Mouse (Mus musculus): ENCODE measurements at regions not wholly inside any gene's neighbourhood (a gene's known extent, or its start where the extent isn't known, plus 50 kb on each side); places are given as distances from the start of the nearest gene placed in this dataset.
A peak's percentile ranks its signal among the peaks of the same experiment; 100 is the strongest.
"Not testable (repeated sequence)": the region's sequence is repeated elsewhere in the genome, so short reads cannot be mapped to it uniquely, and the experiment has no call there.

DNA sequence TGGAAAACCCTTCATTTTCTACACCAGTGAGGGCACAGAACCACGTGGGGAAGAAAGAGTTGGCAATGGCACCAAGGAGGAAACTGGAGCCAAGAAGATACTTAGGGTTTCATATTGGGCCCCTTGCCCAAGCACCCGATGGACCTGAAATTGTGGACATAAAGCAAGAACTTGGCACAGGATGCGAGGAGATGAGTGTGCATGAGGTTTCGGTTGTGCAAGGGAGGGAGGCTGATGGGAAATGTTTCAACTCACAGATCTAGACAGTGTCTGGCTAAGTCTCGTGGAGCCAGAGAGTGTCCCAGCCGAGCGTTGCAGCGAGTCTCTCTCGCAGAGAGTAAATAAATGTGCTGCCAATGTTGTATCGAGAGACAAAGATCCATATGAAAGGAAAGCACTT is 323.4 kb upstream of the Maf start:
- DNase-seq: no peak

DNA sequence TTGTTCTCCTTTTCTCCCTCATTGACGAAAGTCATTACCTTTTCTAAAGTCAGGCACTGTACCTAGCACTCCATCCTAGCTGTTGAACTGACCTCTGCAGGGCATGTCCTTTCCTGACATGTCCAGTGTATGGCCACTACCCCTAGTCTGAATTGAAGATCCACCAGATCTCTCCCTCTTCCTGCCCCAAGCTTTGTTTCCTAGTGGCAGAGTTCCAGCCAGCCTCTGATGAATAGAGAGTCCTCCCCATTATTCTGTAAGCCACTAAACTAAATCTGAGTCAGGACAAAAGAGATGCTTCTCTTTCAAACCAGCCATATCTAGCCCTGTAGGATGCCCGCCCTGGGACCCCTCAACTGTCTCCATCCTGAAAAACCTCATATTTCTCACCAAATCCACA is 317.7 kb upstream of the Maf start:
- DNase-seq: no peak

DNA sequence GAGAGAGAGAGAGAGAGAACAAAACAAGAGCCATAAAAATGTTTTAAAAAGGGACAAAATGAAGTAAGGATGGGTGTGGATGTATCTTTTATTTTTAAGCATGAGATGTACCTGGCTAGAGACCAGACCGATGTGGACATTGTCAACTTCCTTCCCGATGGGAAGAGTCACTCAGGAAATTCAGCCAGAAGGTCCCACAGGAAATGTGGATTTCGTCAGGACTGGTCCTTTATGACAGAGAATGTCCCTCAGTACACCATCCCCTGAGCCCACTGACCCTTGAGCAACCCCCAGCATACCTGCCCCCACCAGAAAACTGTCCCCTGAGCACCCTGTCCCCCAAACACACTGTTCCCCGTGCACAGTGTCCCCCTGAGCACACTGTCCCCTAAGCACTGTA is 317.2 kb upstream of the Maf start:
- no peak for DNase-seq

DNA sequence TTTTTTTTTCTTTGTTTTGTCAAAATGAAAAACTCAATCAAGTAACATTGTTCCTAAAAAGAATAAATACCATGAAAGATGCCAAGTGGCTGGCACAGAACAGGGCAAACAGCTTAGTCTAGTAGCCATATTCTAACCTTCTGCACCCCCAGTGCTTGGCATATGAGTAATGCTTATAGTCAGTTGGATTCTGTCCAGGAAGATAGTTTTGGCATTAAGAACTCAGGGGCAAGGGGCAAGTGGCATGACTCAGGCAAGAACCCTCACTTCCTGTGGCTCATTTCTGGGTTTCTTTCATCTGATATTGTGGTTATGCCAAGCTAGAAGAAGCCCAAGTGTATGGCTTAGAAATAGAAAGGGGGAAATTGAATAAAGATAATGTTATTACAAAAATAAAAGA is 314.1 kb upstream of the Maf start:
- DNase-seq: peak; percentile 31

DNA sequence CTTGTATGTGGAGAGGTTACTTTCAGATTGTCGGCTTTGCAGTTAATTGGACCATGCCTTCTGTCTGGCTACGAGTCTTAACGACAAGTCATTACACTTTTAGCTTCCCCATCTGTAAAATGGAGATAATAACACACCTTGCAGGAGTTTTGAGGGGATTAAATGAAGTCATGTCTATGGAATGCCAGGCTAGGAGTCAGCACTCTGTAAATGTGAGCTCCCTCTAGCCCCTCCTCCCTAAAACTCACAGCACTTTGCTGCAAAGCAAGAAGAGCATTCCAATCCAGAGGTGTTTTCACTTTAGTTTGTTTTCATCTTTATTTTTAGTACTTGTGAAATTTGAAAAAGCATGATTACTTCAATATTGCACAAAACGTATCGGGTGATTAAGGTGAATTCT is 287.7 kb upstream of the Maf start:
- no peak for DNase-seq

DNA sequence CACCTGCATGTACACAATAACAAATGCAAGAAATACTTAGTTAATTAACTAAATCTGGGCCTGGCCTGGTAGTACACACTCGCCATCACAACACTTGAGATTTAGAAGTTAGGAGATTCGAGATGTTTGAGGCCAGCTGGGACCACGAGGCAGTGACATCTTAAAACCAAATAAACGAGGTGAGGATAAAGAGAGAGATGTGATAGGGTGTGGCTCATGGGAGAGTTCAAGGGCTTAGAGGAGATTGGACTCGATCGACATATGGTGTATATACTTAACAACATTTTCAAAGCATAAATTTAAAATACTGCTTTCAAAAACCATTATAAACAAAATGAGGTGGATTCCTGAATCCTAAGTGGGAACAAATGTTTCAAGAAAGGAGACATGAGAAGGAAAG is 284.4 kb upstream of the Maf start:
- DNase-seq: no peak

DNA sequence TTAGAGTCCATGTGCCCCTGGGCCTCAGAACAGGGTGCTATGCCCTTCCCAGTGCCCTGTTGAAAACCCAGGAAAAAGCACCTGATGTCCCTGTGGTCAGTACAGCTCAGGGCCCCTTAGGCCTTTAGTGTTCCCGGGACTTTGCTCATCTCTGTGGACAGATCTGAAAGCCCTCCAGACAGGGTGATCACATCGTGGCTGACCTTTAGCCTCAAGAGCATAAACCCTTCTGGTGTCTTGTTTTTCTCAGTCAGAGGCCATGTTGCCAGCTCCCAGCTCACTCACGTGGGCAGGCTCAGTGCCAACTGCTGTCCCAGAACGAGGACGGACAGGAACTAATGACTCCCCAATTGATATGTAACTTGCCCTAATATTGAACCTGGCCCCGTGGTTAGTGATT is 275.8 kb upstream of the Maf start:
- DNase-seq: peak; percentile 68

DNA sequence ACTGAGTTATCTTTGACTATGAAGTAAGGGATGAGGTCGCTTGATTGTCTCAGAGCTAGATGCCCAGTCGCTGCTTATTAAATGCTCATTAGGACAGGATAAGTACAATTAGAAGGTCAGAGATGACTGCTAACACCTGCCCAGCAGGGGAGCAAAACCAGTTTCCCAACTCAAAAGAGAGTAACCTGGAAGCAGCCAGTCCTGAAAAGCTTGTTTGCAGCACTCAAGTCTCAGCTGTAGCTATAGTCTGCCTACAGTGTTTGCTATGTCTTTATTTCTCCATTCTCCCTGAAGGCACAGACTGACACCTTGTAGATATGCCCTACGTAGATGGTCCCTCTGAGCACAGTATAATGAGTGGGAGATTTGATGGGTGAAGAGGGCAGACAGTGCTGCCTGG is 274.7 kb upstream of the Maf start:
- DNase-seq: no peak

DNA sequence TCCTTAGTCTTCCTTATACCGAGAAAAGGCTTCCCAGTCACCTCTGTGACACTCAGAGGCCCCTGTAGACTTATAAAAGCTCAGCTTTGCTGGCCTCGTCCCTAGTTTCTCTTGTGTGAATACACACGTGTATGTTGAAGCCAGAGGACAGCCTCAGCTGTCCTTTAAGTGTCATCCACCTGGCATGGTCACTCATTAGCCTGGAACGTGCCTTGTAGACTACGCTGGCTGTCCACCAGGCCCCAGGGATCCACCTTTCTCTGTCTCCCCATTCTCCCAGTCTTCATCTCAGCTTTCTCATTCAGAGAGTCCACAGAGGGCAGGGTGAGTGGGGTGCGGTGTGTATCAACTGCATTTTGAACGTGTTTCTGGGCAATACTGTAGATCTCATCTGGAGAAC is 273.8 kb upstream of the Maf start:
- DNase-seq: no peak

DNA sequence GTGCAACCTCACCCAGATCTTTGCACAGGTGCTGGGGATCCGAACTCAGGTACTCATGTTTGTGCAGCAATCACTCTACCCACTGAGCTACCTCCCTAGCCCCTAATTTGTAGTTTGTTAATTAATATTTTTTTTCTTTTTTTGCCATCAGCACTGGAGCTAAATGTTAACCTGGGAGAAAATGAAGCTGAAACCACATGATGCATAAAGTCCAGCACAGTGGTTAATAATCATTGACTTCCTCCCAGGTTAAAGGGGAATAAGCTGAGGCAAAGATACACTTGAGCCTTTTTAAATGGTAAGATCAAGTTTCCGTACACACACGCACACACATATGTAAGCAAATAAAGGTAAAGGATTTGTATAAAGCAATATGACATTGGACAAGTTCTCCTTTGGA is 273.0 kb upstream of the Maf start:
- DNase-seq: no peak

DNA sequence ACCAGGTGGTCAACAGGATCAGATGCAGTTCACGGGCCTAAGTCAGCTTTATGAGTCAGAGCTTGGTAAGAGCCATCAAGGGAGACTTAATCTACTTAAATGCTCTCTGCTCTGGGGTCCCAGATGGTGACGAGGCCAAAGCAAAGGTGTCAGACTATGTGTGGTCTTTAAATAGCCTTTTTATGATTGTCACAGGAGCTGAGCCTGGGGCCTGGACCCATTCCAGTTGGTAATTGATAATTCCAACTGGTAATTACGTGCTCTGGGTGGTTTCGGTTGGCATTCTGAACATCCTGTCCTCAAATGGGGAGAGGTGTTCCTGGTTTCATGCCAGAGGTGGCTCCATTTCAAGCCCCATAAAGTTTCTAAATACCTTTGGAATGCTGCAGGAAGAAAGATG is 269.6 kb upstream of the Maf start:
- no peak for DNase-seq

DNA sequence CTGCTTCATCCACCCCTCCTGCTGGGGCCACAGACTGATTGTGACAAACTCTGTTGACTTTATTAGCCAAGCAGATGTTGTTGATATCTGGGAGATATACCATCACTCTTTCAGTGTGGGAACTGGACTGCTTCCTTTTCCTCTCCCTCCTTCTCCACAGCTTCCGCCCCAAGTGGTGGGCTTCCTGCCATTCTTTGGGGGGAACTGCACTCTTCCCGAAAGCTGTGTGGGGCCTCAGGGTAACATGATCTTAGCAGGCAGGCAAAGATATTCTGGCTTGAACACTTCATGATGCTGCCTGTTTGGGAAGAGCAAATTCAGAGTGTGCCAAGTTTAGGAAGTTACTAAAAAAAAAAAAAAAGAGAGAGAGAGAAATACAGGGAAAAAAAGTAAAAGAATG is 267.1 kb upstream of the Maf start:
- no peak for DNase-seq

DNA sequence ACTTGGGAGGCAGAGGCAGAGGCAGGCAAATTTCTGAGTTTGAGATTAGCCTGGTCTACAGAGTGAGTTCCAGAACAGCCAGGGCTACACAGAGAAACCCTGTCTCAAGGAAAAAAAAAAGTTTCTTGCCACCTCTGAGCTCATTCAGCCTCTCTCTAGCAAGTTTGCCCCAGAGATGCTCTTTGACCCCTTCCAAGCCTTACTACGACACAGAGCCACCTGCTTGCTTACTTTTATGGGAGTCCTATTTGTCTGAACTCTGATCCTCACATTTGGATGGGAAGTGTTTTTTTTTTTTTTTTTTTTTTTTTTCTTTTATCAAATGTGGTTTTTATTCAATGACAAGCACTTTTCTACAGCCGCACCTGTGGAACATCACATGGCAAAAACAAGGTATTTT is 263.8 kb upstream of the Maf start:
- not testable (repeated sequence) for DNase-seq

DNA sequence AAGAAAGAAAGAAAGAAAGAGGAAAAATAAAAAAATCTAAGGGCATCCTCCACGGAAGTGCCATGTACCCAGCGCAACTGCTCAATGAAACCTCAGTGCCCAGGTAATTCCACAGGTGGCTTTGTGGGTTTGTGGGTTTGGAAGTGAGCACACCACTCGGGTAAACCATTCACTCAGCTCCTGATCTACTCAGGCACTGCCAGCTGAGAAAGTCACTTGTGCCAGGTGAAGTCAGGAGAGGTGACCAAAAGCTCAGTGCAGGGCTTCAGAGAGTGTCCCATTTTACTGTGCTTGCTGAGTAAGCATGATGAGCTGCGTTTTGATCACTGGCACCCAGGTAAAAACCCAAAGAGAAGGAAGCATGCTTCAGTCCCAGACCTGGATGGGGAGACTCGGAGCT is 260.5 kb upstream of the Maf start:
- no peak for DNase-seq

DNA sequence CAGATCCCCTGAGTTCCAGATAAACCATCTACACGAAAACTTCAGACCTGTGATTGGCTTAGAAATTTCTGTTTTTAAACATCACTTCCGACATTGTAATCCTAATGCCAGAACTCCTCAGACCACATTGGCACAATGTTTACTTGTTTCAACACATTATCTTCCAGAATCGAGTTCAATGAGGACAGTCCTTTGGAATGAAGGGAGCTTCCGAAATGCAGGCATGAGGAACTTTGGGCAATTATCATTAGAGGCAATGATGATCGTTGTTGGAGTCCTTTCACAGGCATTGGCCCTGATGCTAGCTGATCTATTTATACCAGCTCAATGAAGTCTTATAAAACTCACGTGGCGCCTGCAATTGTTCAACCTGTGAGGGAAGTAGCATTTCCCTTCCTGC is 258.4 kb upstream of the Maf start:
- DNase-seq: no peak

DNA sequence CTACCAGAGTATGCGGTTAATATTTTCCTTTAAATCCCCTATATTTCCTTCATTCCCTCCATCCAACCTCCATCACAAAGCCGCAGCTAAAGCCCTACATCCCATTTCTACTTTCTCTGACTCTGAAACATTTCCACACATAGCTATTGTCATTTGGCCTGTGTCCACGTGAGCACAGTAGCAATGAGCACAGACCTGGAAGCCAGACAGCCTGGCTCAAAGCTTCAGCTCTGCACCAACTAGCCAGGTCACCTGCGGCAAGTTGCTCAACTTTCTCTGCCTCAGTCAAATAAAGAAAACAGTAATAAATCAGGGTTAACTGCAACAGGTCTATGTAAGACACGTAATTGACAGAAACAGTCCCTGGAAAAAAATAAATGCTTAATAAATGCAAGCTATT is 247.8 kb upstream of the Maf start:
- DNase-seq: peak; percentile 16

DNA sequence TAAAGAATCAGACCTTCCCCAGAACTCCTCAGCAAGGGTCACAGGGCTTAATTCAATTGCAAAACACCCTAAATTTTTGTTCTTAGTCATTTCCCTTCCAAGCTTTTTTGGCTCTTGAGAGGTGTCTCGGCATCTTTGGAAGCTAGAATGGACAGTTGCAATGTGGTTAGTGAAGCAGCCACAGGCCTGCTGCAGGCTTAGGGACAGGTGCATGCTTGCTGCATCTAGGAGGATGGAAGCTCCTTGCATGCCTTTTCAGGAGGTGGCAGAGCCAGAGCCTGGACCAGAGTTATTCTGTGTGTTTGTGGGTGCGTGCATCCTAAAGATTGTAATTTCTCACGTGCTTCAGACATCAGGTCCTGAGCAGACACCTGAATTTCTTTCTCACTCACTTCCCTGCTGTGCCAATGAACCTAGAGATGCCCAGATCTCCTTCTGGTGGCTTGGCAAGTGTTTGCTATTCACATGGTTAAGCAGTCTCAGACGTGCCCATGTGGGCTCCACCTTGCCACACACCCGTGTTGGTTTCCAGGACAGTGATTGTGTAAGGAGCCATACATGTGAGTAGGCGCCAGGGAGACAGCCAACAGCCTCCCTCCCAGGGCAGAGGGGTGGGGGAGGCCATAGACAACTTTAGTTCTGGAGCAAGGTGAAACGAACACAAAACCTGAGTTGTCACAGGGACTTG is 246.3 kb upstream of the Maf start:
- DNase-seq: peak; percentile 10

DNA sequence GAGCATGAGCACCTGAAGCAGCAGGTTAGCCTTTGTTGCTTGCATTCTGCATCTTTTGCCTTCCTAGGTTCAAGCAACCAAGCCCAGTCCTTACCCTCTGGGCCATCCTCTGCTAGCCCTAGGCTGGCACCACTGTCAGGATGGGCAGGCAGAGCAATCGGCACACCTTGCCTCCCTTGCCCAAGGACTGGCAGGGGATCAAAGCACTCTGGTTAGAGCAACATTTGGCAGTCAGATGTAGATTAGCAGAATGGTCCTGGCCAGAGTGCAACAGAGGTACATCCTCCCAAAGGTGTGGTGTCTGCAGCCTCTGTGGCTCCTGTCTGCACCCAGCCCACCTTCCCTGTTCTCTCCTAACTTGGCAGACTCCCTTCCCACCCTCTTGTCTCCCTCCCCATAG is 244.9 kb upstream of the Maf start:
- no peak for DNase-seq

DNA sequence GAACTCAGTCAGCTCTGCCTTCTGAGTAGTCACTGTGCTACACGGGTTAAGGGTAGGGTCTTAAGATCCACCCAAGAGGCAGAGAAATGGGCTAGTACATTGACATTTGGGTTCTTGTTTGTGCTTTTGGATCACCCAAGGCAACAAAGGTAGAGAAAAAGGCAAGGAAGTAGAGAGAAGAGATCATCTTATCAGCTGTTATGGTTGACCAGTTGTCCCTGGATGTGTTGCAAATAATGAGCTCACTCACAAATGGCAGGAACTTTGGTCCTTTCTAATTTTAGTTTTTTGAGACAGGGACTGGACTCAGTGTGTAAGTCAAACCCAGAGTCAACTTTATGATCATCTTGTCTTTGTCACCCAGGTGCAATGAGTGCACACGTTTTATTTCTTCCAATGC is 241.3 kb upstream of the Maf start:
- no peak for DNase-seq

DNA sequence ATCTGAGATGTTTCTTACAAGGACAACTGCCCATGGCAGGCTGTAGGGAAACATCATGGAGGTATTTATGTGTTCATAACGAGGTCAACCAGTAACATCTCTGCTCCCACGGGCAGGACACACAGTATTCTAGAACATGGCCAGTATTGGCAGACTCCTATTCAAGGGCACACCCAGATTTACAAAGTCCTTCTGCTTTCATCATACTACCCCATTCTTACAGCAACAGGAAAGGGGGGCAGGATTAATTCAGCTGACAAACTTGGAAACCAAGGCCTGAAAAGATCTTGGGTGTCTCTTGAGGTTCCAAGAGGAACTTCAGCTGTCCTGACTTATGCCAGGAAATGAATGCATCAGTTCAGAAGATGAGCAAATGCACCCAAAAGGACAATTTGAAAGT is 240.4 kb upstream of the Maf start:
- DNase-seq: no peak

DNA sequence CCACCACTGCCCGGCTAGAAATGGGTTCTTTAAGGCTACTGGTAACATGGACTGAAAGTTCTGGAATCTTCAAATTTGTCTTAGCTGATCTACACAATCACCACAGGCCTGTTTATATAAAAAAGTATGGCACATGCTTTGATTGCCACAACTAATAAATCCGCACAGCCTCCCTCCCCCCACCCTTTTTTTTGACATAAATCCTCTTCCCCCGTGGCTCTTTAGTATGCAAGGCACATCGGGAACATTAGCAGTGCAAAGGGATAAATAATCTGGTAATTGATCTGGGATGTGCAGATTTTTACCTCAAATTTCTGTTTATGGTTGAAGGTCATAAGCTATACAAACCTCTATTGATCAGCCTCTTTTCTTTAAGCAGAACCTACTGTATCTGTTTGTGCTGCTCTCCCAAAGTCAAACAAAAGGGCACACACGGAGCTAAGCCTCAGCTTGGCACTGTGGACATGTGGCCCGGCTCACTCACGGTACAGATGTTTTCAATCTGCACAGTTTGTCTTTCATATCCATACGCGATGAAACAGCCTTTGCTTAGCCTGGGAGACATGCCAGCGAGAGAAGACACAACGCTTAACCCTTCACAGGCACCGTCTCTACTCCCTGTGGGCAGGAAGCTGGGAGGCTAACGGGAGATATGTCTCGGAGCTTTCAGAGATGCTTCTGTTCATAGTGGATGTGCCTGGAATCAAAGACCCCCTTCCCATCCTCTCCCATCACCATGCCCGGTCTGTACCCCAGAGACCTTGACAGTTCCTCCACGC is 235.3 kb upstream of the Maf start:
- peak; percentile 12 for DNase-seq

DNA sequence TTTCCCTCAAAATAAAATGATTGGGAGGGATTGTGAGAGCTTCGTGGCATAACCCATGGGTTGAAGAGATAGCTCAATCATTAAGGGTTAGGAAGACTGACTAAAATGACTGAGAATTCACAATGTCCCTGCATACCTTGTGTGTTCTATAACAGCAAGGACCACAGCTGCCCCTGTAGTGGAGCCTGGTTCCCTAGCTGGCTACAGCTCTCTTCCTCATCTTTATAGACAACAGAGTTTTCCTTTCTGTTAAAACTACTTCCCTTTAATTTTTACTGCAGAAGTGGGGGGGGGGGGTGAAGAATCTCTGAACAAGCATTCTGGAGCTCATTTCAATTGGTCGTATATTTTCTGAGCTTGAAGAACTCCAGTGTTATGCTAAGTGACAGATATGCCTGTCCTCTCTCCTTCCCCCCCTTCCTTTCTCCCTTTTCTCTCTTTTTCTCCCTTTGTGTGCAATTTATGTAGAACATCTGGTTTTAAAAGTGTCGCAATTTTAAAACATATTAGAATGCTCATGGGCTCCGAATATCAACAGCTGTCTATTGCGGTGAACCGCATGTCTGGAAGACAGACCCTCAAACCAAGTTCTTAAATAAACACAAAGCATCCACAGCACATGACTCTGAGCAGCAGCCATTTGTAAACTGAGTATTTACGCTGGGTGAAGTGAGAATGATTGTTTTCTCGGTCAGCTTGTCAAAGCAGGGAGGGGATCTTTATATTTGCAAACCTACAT is 222.0 kb upstream of the Maf start:
- no peak for DNase-seq

DNA sequence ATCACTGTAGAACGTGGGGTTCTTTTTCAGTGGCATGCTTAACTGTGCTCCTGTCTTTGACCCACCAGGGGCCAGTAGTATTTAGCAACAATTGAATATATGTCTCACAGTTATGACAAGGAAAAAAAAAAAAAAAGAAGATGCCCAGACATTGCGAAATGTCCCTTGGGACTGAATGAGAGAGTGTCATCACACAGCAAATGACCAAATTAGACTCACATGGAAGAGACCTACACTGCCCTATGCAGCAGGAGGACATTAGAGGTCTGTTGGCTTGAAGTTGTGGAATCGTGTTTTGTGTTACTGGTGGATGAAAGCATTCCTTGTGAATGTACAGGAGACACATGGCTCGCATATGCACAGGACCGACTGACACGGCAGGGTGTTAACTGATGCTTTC is 214.3 kb upstream of the Maf start:
- no peak for DNase-seq

DNA sequence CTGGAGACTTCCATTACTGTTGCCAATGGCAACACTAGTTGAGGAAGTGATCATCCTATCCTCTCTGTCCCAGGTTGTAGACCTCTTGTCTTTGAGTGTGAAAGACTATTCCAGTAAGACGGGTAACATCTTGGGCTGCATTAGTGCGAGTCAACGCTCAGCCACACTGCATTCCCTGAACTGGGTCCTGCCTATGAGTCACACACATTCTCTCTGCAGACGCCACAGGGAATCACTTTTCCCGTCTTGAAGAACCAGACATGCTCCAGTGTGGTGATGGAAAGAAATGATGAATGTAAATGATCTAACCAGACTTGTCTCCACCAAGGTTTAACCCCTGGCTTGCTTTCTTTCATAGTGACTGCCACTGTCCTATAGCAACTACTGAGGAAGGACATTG is 199.1 kb upstream of the Maf start:
- DNase-seq: no peak

Data from adrenal gland, postnatal 10 days (tissue).